Mouse (Mus musculus): Measurements from ENCODE around the gene Parva. TPM values are rescaled to one million over a fixed set of nuclear protein-coding genes. Genes with fewer than 3 reads are reported as not detected.

Gene Parva
- total and polyA plus RNA-seq, 3 experiments: 0.08 to 1.1 (median 0.15) TPM

DNA sequence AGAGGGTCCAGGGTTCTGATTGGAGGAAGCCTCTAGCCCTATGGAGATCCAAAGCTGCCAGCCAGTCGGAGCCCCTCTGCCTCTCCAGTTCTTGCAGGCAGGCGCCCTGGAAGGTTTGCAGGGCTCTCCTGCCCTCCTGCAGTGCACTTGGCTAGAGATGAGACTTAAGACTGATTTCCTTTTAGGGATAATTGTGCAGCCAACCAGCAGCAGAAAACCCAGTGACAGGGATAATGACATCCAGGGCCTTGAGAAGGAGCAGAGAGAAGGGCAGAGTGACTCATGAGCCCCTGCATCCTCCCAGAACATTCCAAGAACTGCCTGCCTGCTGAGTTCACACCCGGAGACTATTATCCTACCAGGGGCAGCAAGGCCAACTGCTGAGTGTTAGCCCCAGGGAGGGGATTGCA, 26.5 kb downstream of the Parva start:
- no peaks in the 10 kb centered on the region for H3K27me3 ChIP-seq (replicated peaks)
- DNase-seq (ENCODE audit: extremely low read depth): no peak
- H3K4me3 ChIP-seq (replicated peaks in 1 of 3; ENCODE audit: low read depth in 2 of 3, low read length in 2 of 3, poor library complexity in 1 of 3): no peak overlapping the region
- H3K9me3 ChIP-seq (replicated peaks; ENCODE audit: low read length): no peaks in the 10 kb centered on the region
- no peaks in the 10 kb centered on the region for H3K4me1 ChIP-seq (ENCODE audit: control insufficient read depth in 1 of 2, insufficient read depth in 2 of 2)
- no peak overlapping the region for H3K9ac ChIP-seq (ENCODE audit: insufficient read depth, low read depth)
- H3K36me3 ChIP-seq (replicated peaks in 1 of 2; ENCODE audit: control insufficient read depth in 1 of 2, insufficient read depth in 1 of 2, low read length in 1 of 2): no peaks in the 10 kb centered on the region
- dilution Hi-C loops (cut with MboI; ENCODE audit: extremely low pct_ligation_motif_present, extremely low pct_unique_long_range_greater_than_20kb, low sequenced_read_pairs) (no loop called here), in situ Hi-C loops (cut with MboI; ENCODE audit: low pct_ligation_motif_present, low pct_unique_long_range_greater_than_20kb, low sequenced_read_pairs) (no loop called here)
- no peak overlapping the region for H3K27ac ChIP-seq (ENCODE audit: insufficient read depth, low read depth)
- no peaks in the 10 kb centered on the region for H3K79me2 ChIP-seq (replicated peaks; ENCODE audit: control insufficient read depth, extremely low read depth, insufficient read depth, poor library complexity, severe bottlenecking)
- no peak overlapping the region for H3K4me2 ChIP-seq (ENCODE audit: insufficient read depth, low read depth, poor library complexity, severe bottlenecking)
- TF ChIP-seq IRF4 (IDR thresholded peaks at IDR 0.05; ENCODE audit: low read depth, low read length) (no peak), MAFK (IDR thresholded peaks at IDR 0.05; ENCODE audit: insufficient replicate concordance, low read length) (no peak), ZKSCAN1 (IDR thresholded peaks at IDR 0.05; ENCODE audit: borderline replicate concordance, low read depth, low read length) (no peak), ZC3H11A (IDR thresholded peaks at IDR 0.05; ENCODE audit: low read depth, low read length) (no peak), CHD2 (IDR thresholded peaks at IDR 0.05; ENCODE audit: low read length) (no peak), TCF12 (IDR thresholded peaks at IDR 0.05; ENCODE audit: low read depth, low read length) (no peak), MEF2A (IDR thresholded peaks at IDR 0.05; ENCODE audit: borderline replicate concordance, low read depth, low read length) (no peak), MYC (IDR thresholded peaks at IDR 0.05; ENCODE audit: low read depth, low read length) (no peak), MAZ (IDR thresholded peaks at IDR 0.05; ENCODE audit: low read depth, low read length) (no peak)

DNA sequence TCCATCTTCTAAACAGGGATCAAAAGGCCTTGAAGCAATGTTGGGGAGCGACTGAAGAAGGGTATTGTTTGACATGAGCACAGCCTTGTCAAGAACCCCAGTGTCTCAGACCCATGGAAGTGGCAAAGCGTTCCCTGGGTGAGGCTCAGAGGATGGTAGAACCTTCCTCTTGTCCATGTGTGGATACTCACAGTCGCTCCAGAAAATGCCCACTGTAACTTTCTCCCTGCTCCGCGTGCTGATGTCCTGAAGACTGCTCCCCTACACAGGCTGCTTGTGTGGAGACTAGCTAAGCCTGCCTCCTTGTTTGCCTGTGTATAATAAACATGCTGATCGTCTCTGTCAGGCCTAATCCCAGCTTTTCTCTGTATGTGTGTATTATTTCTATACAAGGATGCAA, 27.1 kb downstream of the Parva start:
- in situ Hi-C loops (cut with MboI; ENCODE audit: low pct_ligation_motif_present, low pct_unique_long_range_greater_than_20kb, low sequenced_read_pairs): no loop called here
- Histone ChIP-seq H3K36me3 (replicated peaks in 1 of 2; ENCODE audit: control insufficient read depth in 1 of 2, insufficient read depth in 1 of 2, low read length in 1 of 2) (no peaks in the 10 kb centered on the region), H3K4me1 (ENCODE audit: control insufficient read depth in 1 of 2, insufficient read depth in 2 of 2) (no peaks in the 10 kb centered on the region), H3K79me2 (replicated peaks; ENCODE audit: control insufficient read depth, extremely low read depth, insufficient read depth, poor library complexity, severe bottlenecking) (no peaks in the 10 kb centered on the region), H3K4me2 (ENCODE audit: insufficient read depth, low read depth, poor library complexity, severe bottlenecking) (no peak overlapping the region), H3K4me3 (replicated peaks in 1 of 3; ENCODE audit: low read depth in 2 of 3, low read length in 2 of 3, poor library complexity in 1 of 3) (no peak overlapping the region), H3K9ac (ENCODE audit: insufficient read depth, low read depth) (no peak overlapping the region), H3K9me3 (replicated peaks; ENCODE audit: low read length) (no peaks in the 10 kb centered on the region), H3K27ac (ENCODE audit: insufficient read depth, low read depth) (no peak overlapping the region), H3K27me3 (replicated peaks) (no peaks in the 10 kb centered on the region)
- TF ChIP-seq JUN (IDR thresholded peaks at IDR 0.05; ENCODE audit: insufficient read depth, low read depth, low read length) (no peak), RCOR1 (conservative IDR thresholded peaks at IDR 0.05; ENCODE audit: low read depth, low read length) (no peak), RAD21 (IDR thresholded peaks at IDR 0.05; ENCODE audit: low read depth, low read length) (no peak)
- no peak for DNase-seq (ENCODE audit: extremely low read depth)
- dilution Hi-C loops (cut with MboI; ENCODE audit: extremely low pct_ligation_motif_present, extremely low pct_unique_long_range_greater_than_20kb, low sequenced_read_pairs): no loop called here

DNA sequence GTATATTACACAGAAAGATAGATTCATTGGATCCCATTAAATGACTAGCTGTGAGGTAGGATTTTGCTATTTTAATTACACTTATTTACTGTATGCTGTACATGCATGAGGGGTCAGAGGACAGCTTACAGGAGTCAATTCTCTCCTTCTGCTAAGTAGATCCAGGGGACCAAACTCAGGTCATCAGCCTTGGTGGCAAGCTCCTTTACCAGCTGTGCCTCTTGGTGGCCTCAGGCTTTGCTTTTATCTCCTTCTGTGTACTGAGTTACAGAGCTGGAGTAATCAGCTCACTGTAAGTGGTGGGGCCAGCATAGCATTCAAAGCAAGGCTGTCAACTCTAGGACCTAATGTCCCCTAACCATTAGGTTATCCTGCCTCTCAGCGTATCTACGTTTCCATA, 27.6 kb downstream of the Parva start:
- Histone ChIP-seq H3K9me3 (replicated peaks; ENCODE audit: low read length) (no peaks in the 10 kb centered on the region), H3K27me3 (replicated peaks) (no peaks in the 10 kb centered on the region), H3K4me1 (ENCODE audit: control insufficient read depth in 1 of 2, insufficient read depth in 2 of 2) (no peaks in the 10 kb centered on the region), H3K4me2 (ENCODE audit: insufficient read depth, low read depth, poor library complexity, severe bottlenecking) (no peak overlapping the region), H3K79me2 (replicated peaks; ENCODE audit: control insufficient read depth, extremely low read depth, insufficient read depth, poor library complexity, severe bottlenecking) (no peaks in the 10 kb centered on the region), H3K9ac (ENCODE audit: insufficient read depth, low read depth) (no peak overlapping the region), H3K36me3 (replicated peaks in 1 of 2; ENCODE audit: control insufficient read depth in 1 of 2, insufficient read depth in 1 of 2, low read length in 1 of 2) (no peaks in the 10 kb centered on the region), H3K27ac (ENCODE audit: insufficient read depth, low read depth) (no peak overlapping the region), H3K4me3 (replicated peaks in 1 of 3; ENCODE audit: low read depth in 2 of 3, low read length in 2 of 3, poor library complexity in 1 of 3) (no peak overlapping the region)
- TF ChIP-seq POLR2AphosphoS2 (IDR thresholded peaks at IDR 0.05; ENCODE audit: low read depth, low read length) (no peak), POLR2A (IDR thresholded peaks at IDR 0.05; ENCODE audit: low read depth, low read length) (no peak), MAX (IDR thresholded peaks at IDR 0.05; ENCODE audit: low read length) (no peak), MXI1 (IDR thresholded peaks at IDR 0.05; ENCODE audit: low read depth, low read length) (no peak), ZC3H11A (IDR thresholded peaks at IDR 0.05; ENCODE audit: low read depth, low read length) (no peak), ZKSCAN1 (IDR thresholded peaks at IDR 0.05; ENCODE audit: borderline replicate concordance, low read depth, low read length) (no peak), ZNF384 (IDR thresholded peaks at IDR 0.05; ENCODE audit: low read depth, low read length) (no peak), NRF1 (IDR thresholded peaks at IDR 0.05; ENCODE audit: low read depth, low read length) (no peak), JUND (conservative IDR thresholded peaks at IDR 0.05; ENCODE audit: low read depth, low read length) (no peak), PAX5 (IDR thresholded peaks at IDR 0.05; ENCODE audit: low read length) (no peak), MAZ (IDR thresholded peaks at IDR 0.05; ENCODE audit: low read depth, low read length) (no peak), ETS1 (conservative IDR thresholded peaks at IDR 0.05; ENCODE audit: low read depth, low read length) (no peak), ZMIZ1 (IDR thresholded peaks at IDR 0.05; ENCODE audit: low read depth, low read length) (no peak), SMC3 (IDR thresholded peaks at IDR 0.05; ENCODE audit: low read depth, low read length) (no peak), MEF2A (IDR thresholded peaks at IDR 0.05; ENCODE audit: borderline replicate concordance, low read depth, low read length) (no peak), HCFC1 (IDR thresholded peaks at IDR 0.05; ENCODE audit: low read depth, low read length) (no peak), EP300 (IDR thresholded peaks at IDR 0.05; ENCODE audit: low read length) (no peak)
- dilution Hi-C loops (cut with MboI; ENCODE audit: extremely low pct_ligation_motif_present, extremely low pct_unique_long_range_greater_than_20kb, low sequenced_read_pairs): no loop called here
- DNase-seq (ENCODE audit: extremely low read depth): no peak
- in situ Hi-C loops (cut with MboI; ENCODE audit: low pct_ligation_motif_present, low pct_unique_long_range_greater_than_20kb, low sequenced_read_pairs): no loop called here
